Mouse (Mus musculus) olfactory bulb, adult 2 months (tissue): ENCODE results near the gene Ppl.

ENCODE experiments used
- CTCF ChIP-seq: fragments of 200-500 bp; IDR thresholded peaks from 2 replicates; pipeline ENCODE4 v1.5.1; 2012; ENCODE audit warnings: low read depth, mild to moderate bottlenecking, low read length, moderate library complexity; ENCODE audit not compliant: insufficient read depth
- POLR2A ChIP-seq: fragments of 200-500 bp; IDR thresholded peaks from 2 replicates; pipeline ENCODE4 v1.6.1; 2012; ENCODE audit warnings: mild to moderate bottlenecking, low read depth, low read length, moderate library complexity; ENCODE audit not compliant: insufficient read depth

- TF ChIP-seq POLR2A (no peak), CTCF (no peak)
Observed at GRCm38 (mm10) chr16:5113582-5113981, 18.6 kb downstream of the Ppl start.
